Mouse (Mus musculus): ENCODE measurements around the gene Smoc2.
A peak's percentile ranks its signal among the peaks of the same experiment; 100 is the strongest.

The Smoc2 gene

GRCm38 (mm10) chr17:14277310-14277709 is 2.0 kb upstream of the Smoc2 start:
- no peak for DNase-seq (ENCODE audit: low read depth, low spot score)

GRCm38 (mm10) chr17:14279966-14280300 is 627 bp downstream of the Smoc2 start:
- DNase-seq (ENCODE audit: low read depth, low spot score) = no peak

GRCm38 (mm10) chr17:14280425-14280833 is 1.1 kb downstream of the Smoc2 start:
- no peak for DNase-seq (ENCODE audit: low read depth, low spot score)

- DNase-seq (ENCODE audit: low read depth, low spot score) = peak; percentile 57
Observed at GRCm38 (mm10) chr17:14288015-14288616, 8.8 kb downstream of the Smoc2 start.

- DNase-seq (ENCODE audit: low read depth, low spot score) = no peak
Observed at GRCm38 (mm10) chr17:14293617-14294016, 14.3 kb downstream of the Smoc2 start.

GRCm38 (mm10) chr17:14295146-14295545 is 15.8 kb downstream of the Smoc2 start:
- no peak for DNase-seq (ENCODE audit: low read depth, low spot score)

- no peak for DNase-seq (ENCODE audit: low read depth, low spot score)
Observed at GRCm38 (mm10) chr17:14300361-14300760, 21.1 kb downstream of the Smoc2 start.

GRCm38 (mm10) chr17:14301491-14302344 is 22.4 kb downstream of the Smoc2 start:
- DNase-seq (ENCODE audit: low read depth, low spot score) = no peak

GRCm38 (mm10) chr17:14302356-14302755 is 23.1 kb downstream of the Smoc2 start:
- no peak for DNase-seq (ENCODE audit: low read depth, low spot score)

- peak; percentile 12 for DNase-seq (ENCODE audit: low read depth, low spot score)
Observed at GRCm38 (mm10) chr17:14303722-14304121, 24.4 kb downstream of the Smoc2 start.

- no peak for DNase-seq (ENCODE audit: low read depth, low spot score)
Observed at GRCm38 (mm10) chr17:14309884-14310283, 30.6 kb downstream of the Smoc2 start.

- no peak for DNase-seq (ENCODE audit: low read depth, low spot score)
Observed at GRCm38 (mm10) chr17:14312440-14312839, 33.1 kb downstream of the Smoc2 start.

GRCm38 (mm10) chr17:14314308-14314707 is 35.0 kb downstream of the Smoc2 start:
- DNase-seq (ENCODE audit: low read depth, low spot score) = no peak

GRCm38 (mm10) chr17:14316536-14316935 is 37.2 kb downstream of the Smoc2 start:
- no peak for DNase-seq (ENCODE audit: low read depth, low spot score)

GRCm38 (mm10) chr17:14317439-14317838 is 38.1 kb downstream of the Smoc2 start:
- DNase-seq (ENCODE audit: low read depth, low spot score) = no peak

- no peak for DNase-seq (ENCODE audit: low read depth, low spot score)
Observed at GRCm38 (mm10) chr17:14326156-14326555, 46.9 kb downstream of the Smoc2 start.

- DNase-seq (ENCODE audit: low read depth, low spot score) = no peak
Observed at GRCm38 (mm10) chr17:14328037-14328436, 48.7 kb downstream of the Smoc2 start.

GRCm38 (mm10) chr17:14330498-14330897 is 51.2 kb downstream of the Smoc2 start:
- no peak for DNase-seq (ENCODE audit: low read depth, low spot score)

- no peak for DNase-seq (ENCODE audit: low read depth, low spot score)
Observed at GRCm38 (mm10) chr17:14339932-14340557, 60.7 kb downstream of the Smoc2 start.

- no peak for DNase-seq (ENCODE audit: low read depth, low spot score)
Observed at GRCm38 (mm10) chr17:14340736-14341135, 61.4 kb downstream of the Smoc2 start.

- DNase-seq (ENCODE audit: low read depth, low spot score) = no peak
Observed at GRCm38 (mm10) chr17:14342511-14342910, 63.2 kb downstream of the Smoc2 start.

- no peak for DNase-seq (ENCODE audit: low read depth, low spot score)
Observed at GRCm38 (mm10) chr17:14343442-14343841, 64.1 kb downstream of the Smoc2 start.

GRCm38 (mm10) chr17:14345556-14345955 is 66.2 kb downstream of the Smoc2 start:
- no peak for DNase-seq (ENCODE audit: low read depth, low spot score)
